Mouse (Mus musculus): ENCODE results near the gene Pcgf5. TPM values are rescaled to one million over a fixed set of nuclear protein-coding genes. Genes with fewer than 3 reads are reported as not detected.

Pcgf5 gene
- 23.6 and 27.0 TPM in 2 replicates for polyA plus RNA-seq (2015; fragmentation: Nextera tagmentation; extraction: Ambion mirVana)

- Histone ChIP-seq H3K4me1 (replicated peaks) (no peaks in the 10 kb centered on the region), H3K4me3 (replicated peaks) (peak within 1 kb of the TSS; percentile 79), H3K36me3 (no peaks in the 10 kb centered on the region), H3K9ac (peak within 1 kb of the TSS; percentile 64), H3K27ac (peak within 1 kb of the TSS; percentile 9; the same call in 1 of the 2 replicates), H3K4me2 (replicated peaks) (peak within 1 kb of the TSS; percentile 100), H3K27me3 (replicated peaks) (peaks cover 23% of the 10 kb centered on the region), H3K9me3 (no peaks in the 10 kb centered on the region)
- peak; percentile 82 for ATAC-seq
- under 1% methylated on average over 63 of the region's 92 CpGs for WGBS
Measured at GRCm38 (mm10) chr19:36348161-36348800, at the start of gene Pcgf5. Pcgf5 (plus strand) TSS chr19:36348309.

DNA sequence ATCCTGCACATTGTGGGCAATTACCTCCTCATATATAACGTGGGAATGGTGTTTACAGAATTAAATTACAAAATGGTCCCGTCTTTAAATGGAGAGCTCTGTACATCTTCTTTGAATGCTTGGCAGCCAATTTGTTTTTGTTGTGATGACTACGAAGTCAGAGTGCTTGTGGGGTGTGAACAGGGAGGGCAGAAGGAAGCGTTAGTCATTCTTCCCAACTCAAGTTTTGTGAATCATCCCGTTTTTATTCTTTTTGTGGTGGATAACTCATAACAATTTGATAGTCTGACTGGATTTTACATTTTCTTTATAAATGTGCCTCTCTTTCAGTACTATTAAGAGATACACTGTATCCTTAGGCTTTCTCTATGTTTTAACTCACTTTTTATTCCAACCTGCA lies 42.6 kb upstream of the Pcgf5 start:
- Histone ChIP-seq H3K9me3 (no peaks in the 10 kb centered on the region), H3K27ac (no peak overlapping the region), H3K4me2 (replicated peaks) (no peak overlapping the region), H3K4me3 (replicated peaks) (no peak overlapping the region), H3K36me3 (no peaks in the 10 kb centered on the region), H3K4me1 (replicated peaks) (no peaks in the 10 kb centered on the region), H3K9ac (no peak overlapping the region), H3K27me3 (replicated peaks) (no peaks in the 10 kb centered on the region)
- ATAC-seq: no peak
- 58% methylated on average over 5 of the region's 5 CpGs for WGBS

GRCm38 (mm10) chr19:36314010-36314409 lies 34.1 kb upstream of the Pcgf5 start:
- no peak for ATAC-seq
- no peaks in the 10 kb centered on the region for H3K36me3 ChIP-seq
- H3K27me3 ChIP-seq (replicated peaks): no peaks in the 10 kb centered on the region
- 88% methylated on average over 5 of the region's 5 CpGs for WGBS
- H3K4me3 ChIP-seq (replicated peaks): no peak overlapping the region
- no peaks in the 10 kb centered on the region for H3K4me1 ChIP-seq (replicated peaks)
- H3K27ac ChIP-seq: no peak overlapping the region
- H3K9ac ChIP-seq: no peak overlapping the region
- no peak overlapping the region for H3K4me2 ChIP-seq (replicated peaks)
- no peaks in the 10 kb centered on the region for H3K9me3 ChIP-seq

GRCm38 (mm10) chr19:36319735-36320134 lies 28.4 kb upstream of the Pcgf5 start:
- H3K27me3 ChIP-seq (replicated peaks): no peaks in the 10 kb centered on the region
- ATAC-seq: no peak
- no peak overlapping the region for H3K27ac ChIP-seq
- H3K36me3 ChIP-seq: no peaks in the 10 kb centered on the region
- no peak overlapping the region for H3K4me2 ChIP-seq (replicated peaks)
- no peaks in the 10 kb centered on the region for H3K4me1 ChIP-seq (replicated peaks)
- H3K9ac ChIP-seq: no peak overlapping the region
- H3K9me3 ChIP-seq: no peaks in the 10 kb centered on the region
- no peak overlapping the region for H3K4me3 ChIP-seq (replicated peaks)
- WGBS: 81% methylated on average over 4 of the region's 4 CpGs

DNA sequence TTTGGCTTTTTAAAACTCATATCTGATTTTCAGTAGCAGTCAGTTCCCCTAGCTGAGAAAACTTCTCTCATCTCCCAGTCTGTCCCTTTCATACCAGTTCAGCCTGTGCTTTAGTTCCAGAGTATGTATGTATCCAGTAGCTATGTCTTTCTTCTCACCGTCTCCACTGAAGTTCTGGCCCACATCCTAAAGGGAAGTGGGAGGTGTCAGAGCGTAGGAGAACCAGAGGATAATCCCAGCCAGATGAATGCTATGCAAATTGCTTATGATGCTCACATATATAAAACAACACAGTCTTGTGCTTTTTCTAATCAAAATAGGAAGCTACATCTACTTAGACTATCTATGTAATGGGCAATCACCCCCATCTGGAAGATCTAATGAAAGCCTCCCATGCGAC lies 27.0 kb upstream of the Pcgf5 start:
- Histone ChIP-seq H3K4me2 (replicated peaks) (no peak overlapping the region), H3K4me3 (replicated peaks) (no peak overlapping the region), H3K4me1 (replicated peaks) (no peaks in the 10 kb centered on the region), H3K27ac (no peak overlapping the region), H3K9me3 (no peaks in the 10 kb centered on the region), H3K36me3 (no peaks in the 10 kb centered on the region), H3K27me3 (replicated peaks) (no peaks in the 10 kb centered on the region), H3K9ac (no peak overlapping the region)
- WGBS: 92% methylated on average over 3 of the region's 3 CpGs
- ATAC-seq: no peak

GRCm38 (mm10) chr19:36323326-36323725 lies 24.8 kb upstream of the Pcgf5 start:
- Histone ChIP-seq H3K9me3 (no peaks in the 10 kb centered on the region), H3K36me3 (no peaks in the 10 kb centered on the region), H3K4me1 (replicated peaks) (no peaks in the 10 kb centered on the region), H3K4me3 (replicated peaks) (no peak overlapping the region), H3K27ac (no peak overlapping the region), H3K4me2 (replicated peaks) (no peak overlapping the region), H3K9ac (no peak overlapping the region), H3K27me3 (replicated peaks) (no peaks in the 10 kb centered on the region)
- WGBS: 61% methylated on average over 2 of the region's 2 CpGs
- no peak for ATAC-seq

- Histone ChIP-seq H3K4me1 (replicated peaks) (no peaks in the 10 kb centered on the region; the same call in 1 of the 2 replicates), H3K27me3 (replicated peaks) (no peaks in the 10 kb centered on the region), H3K9ac (no peak overlapping the region), H3K4me2 (replicated peaks) (no peak overlapping the region), H3K4me3 (replicated peaks) (no peak overlapping the region), H3K27ac (no peak overlapping the region), H3K9me3 (no peaks in the 10 kb centered on the region), H3K36me3 (no peaks in the 10 kb centered on the region)
- ATAC-seq: peak; percentile 41; the same call in 1 of the 2 replicates
- WGBS: 46% methylated on average over 5 of the region's 5 CpGs
Measured at GRCm38 (mm10) chr19:36328678-36329077, 19.4 kb upstream of the Pcgf5 start.

GRCm38 (mm10) chr19:36347376-36347775 lies 733 bp upstream of the Pcgf5 start:
- H3K36me3 ChIP-seq: no peaks in the 10 kb centered on the region
- peaks cover 23% of the 10 kb centered on the region for H3K27me3 ChIP-seq (replicated peaks)
- H3K27ac ChIP-seq: no peak overlapping the region
- no peak overlapping the region for H3K4me3 ChIP-seq (replicated peaks)
- no peak overlapping the region for H3K9ac ChIP-seq
- no peak for ATAC-seq
- no peaks in the 10 kb centered on the region for H3K9me3 ChIP-seq
- 24% methylated on average over 6 of the region's 6 CpGs for WGBS
- peak overlapping the region; percentile 100; the same call in 1 of the 2 replicates for H3K4me2 ChIP-seq (replicated peaks)
- no peaks in the 10 kb centered on the region for H3K4me1 ChIP-seq (replicated peaks)

- 1% methylated on average over 11 of the region's 11 CpGs for WGBS
Measured at GRCm38 (mm10) chr19:36347831-36348160, 313 bp upstream of the Pcgf5 start.

DNA sequence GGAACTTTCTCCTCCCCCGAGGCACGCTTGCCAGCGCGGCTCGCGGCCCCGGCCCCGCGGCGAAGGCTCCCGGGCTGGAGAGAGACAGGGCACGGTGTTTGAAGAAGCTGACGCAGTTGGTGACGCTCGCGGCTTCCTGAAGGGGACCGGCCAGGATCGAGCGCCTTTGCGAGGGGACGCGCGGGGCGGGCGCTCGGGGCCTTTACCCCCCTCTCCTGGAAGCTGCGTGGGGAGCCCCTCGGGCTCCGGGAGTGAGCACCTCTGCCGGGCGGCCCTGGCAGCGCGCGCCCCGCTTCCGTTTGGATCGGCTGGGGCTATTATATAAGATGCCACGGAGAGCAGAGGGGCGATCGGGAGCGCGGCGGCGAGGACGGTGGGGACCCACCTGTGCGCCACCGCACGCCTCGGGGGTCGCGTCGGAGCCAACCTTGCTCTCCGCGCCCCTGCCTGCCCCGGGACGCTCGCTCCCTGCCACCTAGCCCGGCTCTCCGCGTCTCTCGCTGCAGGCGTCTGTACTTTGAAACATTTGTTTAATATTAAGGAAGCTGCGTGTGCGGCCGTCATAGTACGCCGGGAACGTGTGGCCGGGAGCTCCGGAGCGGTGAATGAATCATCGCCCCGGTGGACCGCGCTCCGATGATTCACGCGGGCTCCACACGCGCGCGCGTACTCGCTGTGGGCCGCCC lies 835 bp downstream of the Pcgf5 start:
- no peaks in the 10 kb centered on the region for H3K36me3 ChIP-seq
- peak overlapping the region; percentile 79 for H3K4me3 ChIP-seq (replicated peaks)
- H3K27me3 ChIP-seq (replicated peaks): peaks cover 23% of the 10 kb centered on the region
- H3K27ac ChIP-seq: peak overlapping the region; percentile 9; the same call in 1 of the 2 replicates
- H3K4me1 ChIP-seq (replicated peaks): no peaks in the 10 kb centered on the region
- H3K9ac ChIP-seq: peak overlapping the region; percentile 64
- ATAC-seq: peak; percentile 84
- H3K9me3 ChIP-seq: no peaks in the 10 kb centered on the region
- under 1% methylated on average over 79 of the region's 85 CpGs for WGBS
- peak overlapping the region; percentile 100 for H3K4me2 ChIP-seq (replicated peaks)

More at GRCm38 (mm10) chr19:36347831-36348160, 313 bp upstream of the Pcgf5 start:
- Histone ChIP-seq H3K4me3 (replicated peaks) (peak overlapping the region; percentile 79), H3K27ac (no peak overlapping the region), H3K36me3 (no peaks in the 10 kb centered on the region), H3K27me3 (replicated peaks) (peaks cover 23% of the 10 kb centered on the region), H3K4me2 (replicated peaks) (peak overlapping the region; percentile 100), H3K9ac (peak overlapping the region; percentile 64), H3K4me1 (replicated peaks) (no peaks in the 10 kb centered on the region), H3K9me3 (no peaks in the 10 kb centered on the region)
- ATAC-seq: no peak; the same call in 1 of the 2 replicates

DNA sequence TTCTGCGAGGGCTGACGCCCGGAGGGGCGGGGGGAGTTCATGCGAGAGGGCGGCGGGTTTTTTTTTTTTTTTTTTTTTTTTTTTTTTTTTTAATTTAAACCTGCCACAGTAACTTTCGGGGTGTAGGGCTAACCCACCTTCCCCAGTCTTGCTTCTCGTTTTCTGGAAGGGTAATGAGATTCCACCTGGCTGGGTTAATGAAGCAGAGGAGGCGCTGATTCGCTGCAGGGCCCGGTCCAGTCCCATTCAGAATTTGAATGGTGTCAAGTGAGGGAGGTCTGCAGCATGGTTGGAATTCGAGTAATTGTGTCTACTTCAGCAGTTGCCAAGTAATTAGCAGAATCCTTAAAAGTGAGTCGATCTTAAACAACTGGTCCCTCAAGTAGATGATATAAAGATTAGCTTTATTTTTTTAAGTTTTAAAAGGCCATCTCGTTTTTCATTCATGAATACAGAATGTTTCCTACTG lies 1.4 kb downstream of the Pcgf5 start:
- 5% methylated on average over 15 of the region's 15 CpGs for WGBS
- H3K27me3 ChIP-seq (replicated peaks): peaks cover 23% of the 10 kb centered on the region

DNA sequence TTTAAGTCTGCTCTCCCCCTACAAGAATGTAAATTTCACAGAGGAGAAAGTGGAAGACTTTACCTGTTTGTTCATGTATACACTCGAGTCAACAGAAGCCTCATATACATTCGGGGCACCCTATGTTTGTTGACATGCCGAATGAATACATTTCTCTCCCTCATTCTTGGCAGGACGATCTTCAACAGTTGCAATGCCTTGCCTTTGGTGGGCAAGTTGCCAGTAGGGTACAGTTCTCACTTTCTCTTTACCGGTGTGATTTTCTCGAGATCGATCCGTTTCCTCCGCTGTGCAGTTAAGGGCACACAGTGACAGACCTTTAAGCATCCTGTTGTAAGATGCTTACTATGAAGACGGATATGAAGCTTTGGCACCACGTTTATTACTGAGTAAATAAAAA lies 2.1 kb downstream of the Pcgf5 start:
- no peaks in the 10 kb centered on the region for H3K9me3 ChIP-seq
- 77% methylated on average over 11 of the region's 11 CpGs for WGBS
- H3K4me2 ChIP-seq (replicated peaks): no peak overlapping the region
- no peaks in the 10 kb centered on the region for H3K4me1 ChIP-seq (replicated peaks)
- H3K9ac ChIP-seq: no peak overlapping the region
- no peak overlapping the region for H3K4me3 ChIP-seq (replicated peaks)
- no peaks in the 10 kb centered on the region for H3K36me3 ChIP-seq
- no peak overlapping the region for H3K27ac ChIP-seq
- no peak for ATAC-seq
- H3K27me3 ChIP-seq (replicated peaks): peaks cover 20% of the 10 kb centered on the region

More for the DNA sequence above, 1.4 kb downstream of the Pcgf5 start:
- Histone ChIP-seq H3K9me3 (no peaks in the 10 kb centered on the region), H3K36me3 (no peaks in the 10 kb centered on the region), H3K9ac (peak overlapping the region; percentile 64), H3K27ac (no peak overlapping the region), H3K4me3 (replicated peaks) (peak overlapping the region; percentile 79), H3K4me1 (replicated peaks) (no peaks in the 10 kb centered on the region), H3K4me2 (replicated peaks) (peak overlapping the region; percentile 100)
- ATAC-seq: 0 out of 2 replicates have a peak, but pooled peaks have one; percentile 11
